Mouse (Mus musculus) brain, embryonic 14.5 days (tissue): ENCODE data around the gene Supt4a.

Experiments
- CTCF ChIP-seq: fragments of 200-500 bp; IDR thresholded peaks from 2 replicates; pipeline ENCODE4 v1.5.1; 2012; ENCODE audit warnings: inconsistent platforms, mild to moderate bottlenecking, moderate library complexity, borderline replicate concordance; ENCODE audit not compliant: insufficient read depth, insufficient read length; ENCODE audit errors: extremely low read depth
- POLR2A ChIP-seq: fragments of 200-500 bp; IDR thresholded peaks from 2 replicates; pipeline ENCODE4 v1.6.1; 2012; ENCODE audit warnings: mild to moderate bottlenecking, inconsistent platforms, borderline replicate concordance; ENCODE audit not compliant: poor library complexity, insufficient read depth, insufficient read length, severe bottlenecking; ENCODE audit errors: extremely low read depth

DNA sequence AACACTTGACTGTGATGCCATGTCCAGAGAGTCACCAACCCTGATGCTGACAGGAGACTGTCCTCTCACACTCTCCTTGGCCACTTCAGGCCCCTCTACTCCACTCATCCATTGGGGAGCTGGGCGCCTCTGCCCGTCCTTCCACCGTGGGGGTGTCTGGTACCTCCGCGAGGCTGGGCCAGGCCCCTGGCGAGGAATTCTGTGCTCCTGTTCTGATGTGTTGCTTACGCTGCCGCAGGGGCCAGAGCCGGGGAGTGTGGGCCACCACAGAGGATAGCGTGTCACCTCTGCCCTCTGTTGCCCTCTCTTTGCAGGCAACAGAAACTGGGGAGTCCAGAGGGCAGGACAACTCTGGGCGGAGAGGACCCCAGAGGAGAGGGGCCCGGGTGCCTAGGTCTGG, 41.6 kb downstream of the Supt4a start:
- TF ChIP-seq CTCF (no peak), POLR2A (no peak)
